Mouse (Mus musculus) adrenal gland, adult 8-10 months (tissue): Measurements from ENCODE around the gene Prm3. TPM values are rescaled to one million over a fixed set of nuclear protein-coding genes. Genes with fewer than 3 reads are reported as not detected.

Source experiments
- DNase-seq: peaks from one replicate; pipeline ENCODE4 v3.0.0; 2022
- total RNA-seq, 4 experiments: library from RNA; stranded (reverse); gene quantifications; 2 replicates each; pipeline ENCODE4 v1.2.4; 2022

Prm3 gene
- total RNA-seq, 4 experiments from 2014 or later, result not detected

DNA sequence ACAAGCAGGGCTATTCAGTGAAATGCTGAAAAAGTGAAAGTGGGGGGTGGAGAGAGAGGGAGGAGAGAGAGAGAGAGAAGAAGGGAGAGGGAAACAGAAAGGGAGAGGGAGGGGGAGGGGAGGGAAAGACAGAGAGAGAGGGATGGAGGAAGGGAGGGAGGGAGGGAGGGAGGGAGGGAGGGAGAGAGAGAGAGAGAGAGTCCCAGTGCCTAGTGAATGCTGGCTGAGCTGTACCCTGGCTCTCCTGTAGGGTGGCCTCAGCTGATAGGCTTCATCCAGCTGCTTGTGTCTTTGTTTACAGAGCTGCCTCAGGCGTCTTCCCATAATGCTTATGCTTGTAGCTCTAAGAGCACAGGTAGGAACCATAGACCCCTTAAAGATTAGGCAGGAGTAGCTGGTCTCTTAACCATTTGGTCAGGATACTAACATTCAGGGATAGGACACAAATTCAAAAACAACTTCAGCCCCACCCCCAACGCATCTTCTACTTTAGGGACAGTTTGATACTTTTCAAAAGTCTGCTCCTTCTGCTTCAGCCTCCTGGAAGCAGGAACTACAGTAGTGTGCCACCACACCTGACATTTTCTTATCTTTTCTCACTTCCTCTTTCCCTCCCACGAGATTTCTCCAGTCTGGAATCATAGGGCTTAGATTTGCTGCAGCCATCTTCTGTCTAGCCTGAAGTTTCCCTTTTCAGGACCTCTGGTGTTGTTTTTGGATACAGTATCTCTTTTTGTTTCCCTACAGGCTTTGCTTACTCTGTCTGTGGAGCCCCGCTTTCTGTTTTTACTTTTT, 20.0 kb downstream of the Prm3 start:
- DNase-seq, result no peak

DNA sequence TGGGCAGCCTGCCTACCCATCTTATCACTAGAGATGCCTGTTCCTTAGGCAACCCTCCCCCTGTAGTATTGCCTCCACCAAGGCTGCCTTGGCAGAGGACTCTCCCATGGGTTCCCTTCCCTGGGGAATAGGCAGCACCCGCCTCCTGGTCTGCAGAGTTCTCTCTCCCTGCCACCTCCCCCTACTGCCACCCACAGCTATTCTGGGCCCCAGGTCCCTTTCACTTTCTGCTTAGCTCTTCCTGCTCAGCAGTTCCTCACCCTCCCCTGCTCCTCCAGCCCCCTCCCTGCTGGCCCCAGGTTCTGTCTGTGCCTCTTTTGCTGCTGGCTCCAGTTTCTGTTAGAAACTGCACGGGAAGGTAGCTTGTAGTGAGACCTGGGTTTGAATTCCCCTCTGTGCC, 21.1 kb downstream of the Prm3 start:
- no peak for DNase-seq

DNA sequence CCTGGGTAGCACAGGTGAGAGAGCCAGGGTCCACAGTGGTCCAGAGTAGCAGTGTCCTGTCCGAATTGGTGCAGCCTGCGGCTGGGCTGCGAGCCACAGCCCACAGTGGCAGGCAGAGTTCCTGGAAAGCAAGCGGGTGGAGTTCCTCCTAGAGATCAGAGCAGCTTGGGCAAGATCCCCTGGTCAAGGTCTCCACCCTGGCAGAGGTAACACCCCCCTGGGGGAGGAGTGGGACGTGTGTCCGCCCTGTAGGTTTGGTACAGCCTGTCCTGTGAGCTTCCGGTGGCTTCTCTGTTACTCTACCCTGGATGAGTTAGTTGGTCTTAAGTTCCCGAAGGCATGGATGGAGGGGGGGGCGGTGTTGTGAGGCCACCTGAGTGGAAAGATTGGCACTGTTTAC, 21.9 kb downstream of the Prm3 start:
- peak; percentile 80 for DNase-seq

DNA sequence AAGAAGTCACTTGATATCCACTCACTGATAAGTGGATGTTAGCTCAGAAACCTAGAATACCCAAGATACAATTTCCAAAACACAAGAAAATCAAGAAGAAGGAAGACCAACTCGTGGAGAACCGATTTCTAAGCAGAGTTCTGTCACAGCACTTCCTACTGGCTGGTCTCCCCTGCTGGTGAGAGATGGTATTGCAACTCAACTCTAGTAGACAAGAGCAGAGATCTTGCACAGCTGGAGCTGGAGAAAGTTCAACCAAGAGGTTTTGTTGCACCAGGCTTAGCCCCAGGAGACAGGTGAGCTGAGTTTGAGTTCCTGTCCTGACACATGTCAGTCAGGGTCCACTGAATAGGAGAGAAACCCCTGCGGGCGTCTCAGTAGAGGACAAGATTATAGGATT, 23.6 kb downstream of the Prm3 start:
- DNase-seq, result no peak

DNA sequence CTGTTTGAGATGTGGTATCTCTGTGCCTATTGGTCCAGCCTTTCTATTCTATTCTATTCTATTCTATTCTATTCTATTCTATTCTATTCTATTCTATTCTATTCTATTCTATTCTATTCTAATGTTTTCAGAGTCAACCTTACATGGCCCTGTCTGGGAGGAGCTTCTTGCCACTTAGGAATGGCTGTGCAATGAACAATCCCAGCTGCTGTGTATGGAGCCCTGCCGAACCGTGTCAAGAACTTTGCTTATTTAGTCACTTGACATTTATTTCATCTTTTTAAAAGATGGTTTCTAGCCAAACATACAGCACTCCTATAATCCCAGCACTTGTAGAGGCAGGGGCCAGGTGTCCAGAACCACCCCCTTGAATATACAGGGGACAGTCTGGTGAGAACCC, 26.4 kb downstream of the Prm3 start:
- no peak for DNase-seq

DNA sequence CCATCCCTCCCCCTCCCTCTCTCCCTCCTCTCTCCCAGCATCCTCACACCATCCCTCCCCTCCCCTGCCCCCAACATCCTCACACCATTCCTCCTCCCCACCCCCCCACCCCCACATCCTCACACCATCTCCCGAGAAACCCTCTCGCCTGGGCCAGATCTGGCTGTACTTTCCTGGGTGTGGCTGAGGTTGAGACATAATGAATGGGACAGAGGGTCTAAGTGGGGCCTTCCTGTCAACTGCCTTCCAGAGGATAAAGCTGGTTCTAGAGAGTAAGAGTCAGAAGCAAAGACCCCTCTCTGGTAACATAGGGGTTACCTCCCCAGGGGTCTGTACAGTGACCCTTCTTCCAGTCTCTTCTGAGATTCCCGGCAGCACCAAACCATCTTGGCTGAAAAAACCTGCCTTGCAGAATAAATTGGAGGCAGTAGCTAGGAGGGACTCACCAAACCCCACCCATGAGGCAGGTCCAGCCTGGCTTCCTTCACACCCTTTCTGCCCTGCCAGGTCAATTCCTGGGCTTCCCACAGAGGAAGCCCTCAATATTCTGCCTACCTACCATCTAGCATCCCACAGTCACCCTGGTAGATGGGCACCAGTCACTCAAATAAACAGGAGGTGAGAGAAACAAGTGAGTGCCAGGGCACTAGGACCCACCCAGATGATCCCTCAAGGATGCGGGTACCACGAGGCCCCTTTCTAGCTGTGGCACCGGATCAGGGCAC, 27.0 kb downstream of the Prm3 start:
- no peak for DNase-seq

DNA sequence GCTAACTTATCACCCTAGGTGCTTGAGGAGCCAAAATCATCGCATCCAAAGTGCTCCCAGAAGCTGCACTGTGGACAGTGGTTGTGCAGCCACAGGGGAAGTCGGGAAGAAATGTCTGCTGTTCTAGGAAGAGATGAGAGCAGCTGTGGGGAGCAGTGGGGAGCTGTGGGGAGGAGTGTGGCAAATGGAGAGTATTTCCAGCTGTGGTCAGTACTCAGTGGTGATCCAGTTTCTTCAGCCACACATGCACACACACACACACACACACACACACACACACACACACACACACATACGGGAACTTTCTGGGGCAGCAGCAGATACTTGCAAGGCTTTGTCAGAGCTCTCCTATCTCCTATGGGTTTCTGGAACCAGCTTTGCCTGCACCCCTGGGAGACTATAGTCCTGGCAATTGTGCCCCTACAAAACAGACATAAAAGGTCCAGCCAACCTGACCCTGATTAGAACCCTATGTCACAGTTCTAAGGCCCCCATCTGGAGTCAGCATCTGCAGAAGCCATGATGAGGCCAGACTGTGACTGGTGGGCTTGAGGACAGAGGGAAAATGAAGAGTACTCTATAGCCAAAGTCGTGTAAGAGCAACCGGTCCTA, 28.0 kb downstream of the Prm3 start:
- no peak for DNase-seq

DNA sequence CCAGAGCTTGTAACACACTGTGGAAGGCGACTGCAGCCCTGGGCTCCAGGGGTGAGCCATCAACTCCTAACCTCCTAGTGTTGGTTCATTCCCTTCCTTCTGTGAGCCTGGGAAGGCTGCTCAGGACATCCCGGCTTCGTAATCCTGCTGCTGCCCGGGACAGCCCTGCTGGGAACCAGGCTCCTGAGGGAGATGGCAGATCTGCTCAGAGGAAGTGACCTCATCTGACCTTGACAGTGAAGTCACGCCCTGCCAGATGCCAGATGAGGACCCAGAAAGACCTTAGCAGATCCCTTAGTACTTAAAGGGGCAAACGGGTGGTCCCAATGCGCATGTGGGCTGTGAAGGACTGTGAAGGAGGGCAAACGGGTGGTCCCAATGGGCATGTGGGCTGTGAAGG, 29.5 kb downstream of the Prm3 start:
- DNase-seq, result no peak

DNA sequence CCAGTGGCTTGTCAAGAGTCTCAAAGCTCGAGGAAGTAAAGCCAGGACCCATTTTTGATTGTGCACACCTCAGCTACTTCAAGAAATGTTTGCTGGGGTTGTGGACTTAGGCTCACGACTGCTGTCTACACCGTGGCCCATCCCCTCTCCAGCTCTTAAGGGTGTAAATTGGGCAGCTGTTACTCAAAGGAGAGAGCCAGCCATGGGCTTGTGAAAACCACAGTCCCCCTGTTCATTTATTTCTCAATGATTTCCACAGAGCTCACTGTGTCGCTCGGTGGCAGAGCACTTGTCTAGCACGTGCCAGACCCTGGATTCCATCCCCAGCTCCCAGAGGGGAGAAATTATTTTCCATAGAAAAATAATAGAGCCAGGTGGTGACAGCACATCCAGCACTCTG, 34.5 kb downstream of the Prm3 start:
- DNase-seq, result no peak

DNA sequence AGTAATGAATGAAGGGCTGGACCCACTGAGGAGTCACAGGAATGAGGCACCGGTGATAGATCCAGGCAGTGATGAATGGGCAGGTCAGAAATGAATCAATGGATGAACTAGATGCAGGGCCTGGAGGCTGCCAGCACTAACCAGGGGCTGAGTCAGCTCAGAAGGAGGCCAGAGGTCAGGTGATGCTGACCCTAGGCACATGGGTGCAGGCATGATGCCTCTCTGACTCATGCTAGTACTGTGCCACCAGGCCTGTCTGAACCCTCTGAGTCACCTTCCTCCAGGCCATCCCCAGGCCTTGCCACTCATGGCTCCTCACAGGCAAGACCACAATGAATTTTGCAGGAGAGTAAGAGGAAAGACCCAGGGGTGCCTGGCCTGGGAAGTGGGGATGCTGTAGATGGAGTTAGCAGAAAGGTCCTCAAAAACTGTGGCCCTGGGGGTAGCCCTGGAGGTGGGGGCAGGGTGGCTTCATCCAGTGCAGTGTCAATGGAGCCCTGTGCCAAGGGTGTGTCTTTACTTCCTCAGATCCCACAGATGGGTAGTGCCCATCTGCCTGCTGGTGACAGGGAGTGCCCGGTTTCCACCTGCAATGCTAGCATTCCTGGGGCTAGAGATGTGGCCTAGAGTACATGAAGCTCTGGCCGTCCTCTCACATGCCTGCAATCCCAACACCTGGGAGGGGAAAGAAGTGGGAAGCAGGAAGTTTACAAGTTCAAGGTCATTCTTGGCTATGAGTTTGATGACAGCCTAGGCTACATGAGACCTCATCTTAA, 36.0 kb downstream of the Prm3 start:
- peak; percentile 92 for DNase-seq

DNA sequence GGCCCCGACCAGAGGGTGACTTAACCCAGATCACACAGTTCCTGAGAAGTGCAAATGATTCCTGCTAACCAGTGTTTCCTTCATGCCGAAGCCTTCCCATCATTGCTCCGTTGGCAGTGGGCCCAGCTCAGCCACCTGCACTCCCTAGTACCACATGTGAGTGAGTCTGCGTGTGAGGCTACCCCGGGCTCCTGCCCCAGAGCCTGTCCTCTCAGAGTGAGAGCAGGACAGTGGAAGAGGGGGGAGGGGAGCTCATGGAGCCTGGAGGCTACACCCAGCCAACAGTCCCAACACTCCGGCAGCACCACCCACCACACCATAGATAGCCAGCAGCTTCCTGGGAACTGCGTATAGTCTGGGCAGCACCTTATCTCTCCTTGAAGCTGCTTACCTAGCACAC, 40.9 kb downstream of the Prm3 start:
- DNase-seq, result no peak

DNA sequence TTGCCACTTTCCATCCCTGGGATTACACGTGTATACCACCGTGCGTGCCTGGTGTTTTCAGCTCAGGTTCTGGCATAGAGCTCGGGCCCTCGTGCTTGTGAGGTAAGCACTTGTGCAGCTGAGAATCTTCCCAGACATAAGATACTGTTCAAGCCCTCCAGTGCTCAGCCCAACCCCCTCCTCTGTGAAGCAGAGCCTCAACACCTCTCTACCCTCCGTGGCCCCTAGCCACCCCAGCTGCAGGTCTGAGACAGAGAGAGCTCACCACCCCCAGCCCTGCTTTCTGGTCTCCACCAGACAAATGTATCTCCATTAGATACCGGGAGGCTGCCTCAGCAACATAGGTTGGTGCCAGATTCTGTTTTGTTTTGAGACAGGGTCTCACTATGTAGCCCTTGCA, 41.5 kb downstream of the Prm3 start:
- DNase-seq, result no peak

DNA sequence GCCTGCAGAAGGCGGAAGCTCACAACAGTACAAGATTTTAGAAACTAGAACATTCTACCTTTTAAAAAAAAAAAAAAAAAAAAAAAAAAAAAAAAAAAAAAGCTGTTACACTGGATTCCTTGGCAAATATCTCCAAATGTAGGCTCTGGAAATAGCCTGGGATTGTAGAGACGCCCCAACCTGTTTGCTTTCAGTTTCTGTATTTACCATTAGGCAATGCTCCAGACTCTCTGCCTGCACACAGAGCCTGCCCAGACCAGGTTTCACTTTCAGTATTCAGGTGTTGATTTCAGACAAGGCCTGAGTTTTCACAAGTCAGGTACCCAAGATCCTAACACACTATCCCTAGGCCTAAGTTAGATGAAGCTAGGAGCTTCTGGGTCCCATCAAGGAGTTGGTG, 49.6 kb downstream of the Prm3 start:
- no peak for DNase-seq

Other genes starting within 250 kb of the Prm3 start
- 10 to 100 TPM; 21.3 to 29.9 (median 25.9) TPM for gene Dexi, start 247.9 kb downstream of the Prm3 start, total RNA-seq
- 10 to 100 TPM; 37.2 to 55.9 (median 51.3) TPM for gene Clec16a, start 245.6 kb downstream of the Prm3 start, total RNA-seq
- gene Socs1, start 5.4 kb downstream of the Prm3 start, total RNA-seq, result 10 to 100 TPM in 1 of 4 experiments, 1 to 10 TPM in 3; 2.9 to 14.3 (median 4.2) TPM
- not detected for gene Tnp2, start 2.3 kb downstream of the Prm3 start, total RNA-seq
- gene Prm2, start 5.2 kb upstream of the Prm3 start, total RNA-seq, result not detected
- gene Prm1, start 14.9 kb upstream of the Prm3 start, total RNA-seq, result not detected
- gene Gm11172, start 22.0 kb upstream of the Prm3 start, total RNA-seq, result not detected
- under 1 TPM; 0.43 to 0.74 (median 0.48) TPM for gene Rmi2, start 44.1 kb upstream of the Prm3 start, total RNA-seq